Mouse (Mus musculus): ENCODE data around the gene Eef1akmt2.

DNA sequence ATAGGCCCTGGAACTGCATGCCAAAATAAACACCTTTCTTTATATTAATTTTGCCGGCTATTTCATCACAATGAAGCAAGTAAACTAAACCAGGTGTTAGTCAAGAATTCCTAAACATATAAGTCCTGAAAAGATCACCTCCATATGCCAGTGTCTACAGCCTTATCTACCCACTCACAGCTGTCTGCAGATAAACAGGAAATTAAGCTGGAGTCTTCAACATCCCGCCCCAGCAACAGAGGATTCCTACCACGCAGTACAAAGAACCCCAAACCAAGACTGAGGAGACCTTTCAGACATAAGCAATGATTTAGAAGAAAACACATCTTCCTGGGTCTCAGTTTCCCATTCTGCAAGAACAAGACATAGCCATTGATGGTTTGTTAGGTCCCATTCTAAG is 35.6 kb upstream of the Eef1akmt2 start:
- TF ChIP-seq POLR2A (IDR thresholded peaks at IDR 0.05; ENCODE audit: low read depth, low read length), result no peak
- TF ChIP-seq USF2 (conservative IDR thresholded peaks at IDR 0.05; ENCODE audit: low read depth, low read length), result no peak
